Mouse (Mus musculus) heart, adult 9 months (tissue): Measurements from ENCODE around the gene Glra1.
A peak's percentile ranks its signal among the peaks of the same experiment; 100 is the strongest.

Experiments used
- DNase-seq, 2 experiments: peaks; one replicate each; pipeline ENCODE4 v3.0.0; 2022; ENCODE audit warnings: low spot score in 2 of 2

Glra1 gene

DNA sequence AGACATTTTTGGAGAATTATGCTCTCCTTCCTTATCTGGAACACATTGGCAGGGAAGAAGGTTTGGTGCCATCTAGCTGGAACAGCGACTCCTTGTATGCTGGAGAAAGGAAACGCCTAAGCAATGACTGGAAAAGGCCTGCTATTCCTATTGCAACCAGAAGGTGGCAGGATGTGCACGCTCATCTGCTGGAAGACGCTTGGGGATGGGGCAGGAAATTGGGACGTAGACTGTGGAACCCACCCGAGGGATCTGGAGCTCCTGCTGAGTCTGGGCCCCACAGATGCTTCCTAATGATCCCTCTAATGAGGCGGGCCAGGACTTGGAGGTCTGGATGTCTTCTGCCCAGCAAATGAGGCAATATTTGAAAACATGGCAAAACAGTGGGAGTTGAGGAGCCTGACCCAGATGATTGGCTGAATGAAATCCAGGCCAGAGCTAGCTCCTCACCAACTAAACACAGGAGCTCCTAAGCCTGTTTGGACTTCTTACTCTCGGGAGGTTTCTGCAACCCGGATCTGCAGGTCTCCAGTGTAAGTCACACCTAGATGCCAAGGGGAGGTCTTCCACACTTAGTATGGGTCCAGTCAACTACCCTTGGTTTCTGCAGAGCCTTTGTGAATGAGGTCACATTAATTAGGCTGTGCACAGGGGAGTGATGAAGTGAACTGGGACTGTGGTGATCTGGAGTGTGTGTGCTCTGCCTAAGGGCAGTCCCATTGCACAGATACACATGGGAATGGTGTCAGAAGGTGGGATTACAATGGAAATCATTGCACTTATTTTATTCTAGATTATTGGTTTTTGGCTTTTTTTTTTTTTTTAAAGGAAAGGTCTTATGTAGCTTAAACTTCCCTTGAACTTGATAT is 89.0 kb downstream of the Glra1 start:
- DNase-seq, result peak; percentile 16 to 39

DNA sequence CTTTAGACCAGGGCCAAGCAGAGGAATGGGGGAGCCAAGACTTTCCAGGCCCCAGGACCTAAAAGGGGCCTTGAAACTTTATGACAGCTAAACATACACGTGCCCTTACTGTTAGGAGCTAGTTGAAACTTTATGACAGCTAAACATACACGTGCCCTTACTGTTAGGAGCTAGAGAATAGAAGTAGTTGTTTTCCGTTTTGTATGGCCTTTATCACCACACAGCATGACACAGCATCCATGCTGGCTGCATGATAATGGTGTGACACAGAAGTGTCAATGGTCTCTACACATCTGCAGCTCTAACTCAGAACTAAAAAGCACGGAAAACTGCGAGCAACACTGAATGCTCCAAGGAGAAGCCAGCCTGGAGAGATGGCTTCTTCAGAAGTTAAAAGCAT is 90.3 kb downstream of the Glra1 start:
- DNase-seq, result no peak

GRCm38 (mm10) chr11:55511374-55511773 is 96.6 kb downstream of the Glra1 start:
- DNase-seq, result no peak

GRCm38 (mm10) chr11:55505485-55505884 is 102.5 kb downstream of the Glra1 start:
- no peak for DNase-seq

DNA sequence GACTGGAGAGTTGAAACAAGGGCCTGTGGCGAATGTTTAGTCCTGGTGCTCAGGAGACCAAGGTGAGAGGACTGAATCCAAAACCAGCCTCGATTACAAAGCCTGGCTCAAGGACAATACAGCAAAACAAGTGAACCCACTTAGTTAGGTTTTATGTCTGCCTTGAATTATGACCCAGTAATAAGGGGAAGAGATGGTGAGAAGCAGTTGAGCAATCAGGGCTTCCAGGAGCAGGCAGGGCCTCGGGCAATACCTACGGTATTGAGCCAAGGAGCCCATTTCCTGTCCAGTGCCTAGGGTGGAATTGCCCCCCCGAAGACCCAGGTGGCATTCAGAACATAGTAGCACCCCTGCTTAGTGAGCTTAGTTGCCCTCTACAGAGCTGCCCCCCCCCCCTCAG is 105.1 kb downstream of the Glra1 start:
- DNase-seq, result no peak

DNA sequence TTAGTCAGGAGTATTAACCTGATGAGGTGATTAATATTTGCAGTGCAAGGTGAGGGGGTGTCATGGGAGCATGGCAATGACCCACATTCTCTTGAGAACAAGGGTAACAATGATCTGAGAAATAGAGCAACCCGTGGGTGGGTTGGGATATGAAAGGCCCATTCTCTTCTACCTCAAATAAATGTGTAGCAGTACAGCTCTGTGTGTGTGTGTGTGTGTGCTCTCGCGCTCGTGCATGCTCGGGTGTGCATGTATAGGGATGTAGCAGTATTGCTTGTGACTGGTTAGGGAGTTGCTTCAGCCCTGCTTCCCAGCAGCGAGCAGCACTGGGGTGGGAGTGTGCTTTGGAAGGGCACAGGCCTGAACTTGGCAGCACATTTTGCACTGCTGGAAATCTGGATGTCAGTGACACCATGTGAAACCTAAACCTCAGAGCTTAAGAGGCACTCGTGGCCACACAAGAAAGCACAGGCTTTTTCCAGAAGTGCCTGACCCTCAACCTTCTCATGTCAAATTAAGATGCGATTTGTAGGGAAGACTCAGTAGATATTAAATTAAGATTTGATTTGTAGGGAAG is 106.0 kb downstream of the Glra1 start:
- peak; percentile 18 to 33 for DNase-seq

DNA sequence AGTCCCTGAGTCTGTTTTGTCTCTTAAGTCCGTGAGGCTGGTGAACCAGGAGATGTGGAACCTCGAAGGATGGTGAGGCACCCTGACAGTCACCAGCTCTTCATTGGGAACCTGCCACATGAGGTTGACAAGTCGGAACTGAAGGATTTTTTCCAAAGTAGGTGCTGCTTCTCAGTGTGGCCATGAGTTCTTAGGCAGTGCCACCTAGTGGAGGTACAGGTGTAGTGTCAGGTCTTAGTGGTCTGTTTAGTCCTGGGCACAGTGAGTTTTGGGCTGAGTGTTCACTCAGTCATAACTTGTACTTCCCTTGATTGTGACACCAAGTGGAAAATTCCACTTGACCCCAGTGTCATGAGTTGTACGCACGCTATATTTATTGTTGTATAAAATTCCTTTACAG is 110.1 kb downstream of the Glra1 start:
- DNase-seq, result peak in 1 of 2 experiments; percentile 14

- DNase-seq, result no peak
These were observed 111.8 kb downstream of the Glra1 start for GRCm38 (mm10) chr11:55496158-55496557.

GRCm38 (mm10) chr11:55485443-55485842 is 122.6 kb downstream of the Glra1 start:
- DNase-seq, result no peak

- no peak for DNase-seq
These were observed 134.8 kb downstream of the Glra1 start for GRCm38 (mm10) chr11:55473219-55473618.

DNA sequence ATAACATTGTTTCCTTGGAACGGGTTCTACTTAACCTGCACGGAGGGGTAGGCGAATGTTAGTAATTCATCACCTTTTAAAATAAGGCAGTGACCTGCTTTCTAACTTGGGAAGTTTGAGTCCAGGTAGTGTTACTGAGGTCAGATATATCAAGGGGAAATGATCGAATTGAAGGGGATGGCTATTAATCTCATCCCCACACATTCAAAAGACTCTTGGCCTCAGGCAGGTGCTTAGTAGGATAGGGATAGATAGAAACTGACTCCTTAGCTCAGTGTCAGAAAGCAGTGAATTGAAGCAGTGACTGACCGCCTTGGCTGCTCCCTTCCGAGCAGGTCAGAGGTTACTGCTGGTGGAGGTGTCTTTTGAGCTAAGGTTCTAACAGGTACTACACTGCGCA is 136.5 kb downstream of the Glra1 start:
- no peak for DNase-seq

- peak in 1 of 2 experiments; percentile 29 for DNase-seq
These were observed 137.2 kb downstream of the Glra1 start for GRCm38 (mm10) chr11:55470761-55471160.

DNA sequence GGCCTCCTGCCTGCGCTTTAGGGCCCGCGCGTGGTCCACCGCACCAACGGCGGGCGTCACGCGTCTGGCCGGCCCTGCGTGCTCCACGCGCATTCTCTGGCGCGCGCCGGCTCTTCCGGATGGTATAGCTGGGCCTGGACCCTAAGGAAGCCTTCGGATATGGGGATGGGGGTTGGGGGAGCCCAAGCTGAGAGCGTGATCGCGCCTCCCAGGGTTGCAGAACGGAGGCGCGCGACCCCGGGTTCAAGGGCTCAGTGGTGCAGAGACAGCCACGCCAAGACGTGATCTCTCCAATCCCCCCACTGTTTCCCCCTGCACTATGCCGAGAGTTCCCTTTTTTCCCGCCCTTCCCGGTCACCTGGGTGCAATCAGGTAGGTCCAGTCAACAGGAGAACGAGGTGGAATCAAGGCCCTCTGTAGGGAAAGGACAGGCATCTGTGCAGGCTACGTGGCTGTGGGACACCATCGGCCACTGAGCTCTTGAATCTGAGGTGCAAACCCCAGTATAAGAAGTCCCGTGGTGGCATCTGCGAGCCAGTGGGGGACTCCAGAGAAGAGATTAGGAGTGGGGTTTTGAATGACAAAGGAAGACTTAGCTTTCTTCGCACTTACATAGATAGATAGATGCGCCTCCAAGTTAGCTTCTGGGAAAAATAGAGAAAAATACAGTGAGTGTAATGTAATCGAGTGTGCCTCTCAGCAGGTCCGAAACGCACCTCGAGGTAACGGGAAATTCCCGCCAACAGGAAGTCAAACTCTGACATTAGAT is 137.9 kb downstream of the Glra1 start:
- peak in 1 of 2 experiments; percentile 37 for DNase-seq

GRCm38 (mm10) chr11:55469048-55469843 is 138.8 kb downstream of the Glra1 start, which contains the start of gene G3bp1:
TSS of gene G3bp1 (plus strand) at chr11:55469685.
- DNase-seq, result peak; percentile 100

- no peak for DNase-seq
These were observed 139.4 kb downstream of the Glra1 start for GRCm38 (mm10) chr11:55468611-55469047.

DNA sequence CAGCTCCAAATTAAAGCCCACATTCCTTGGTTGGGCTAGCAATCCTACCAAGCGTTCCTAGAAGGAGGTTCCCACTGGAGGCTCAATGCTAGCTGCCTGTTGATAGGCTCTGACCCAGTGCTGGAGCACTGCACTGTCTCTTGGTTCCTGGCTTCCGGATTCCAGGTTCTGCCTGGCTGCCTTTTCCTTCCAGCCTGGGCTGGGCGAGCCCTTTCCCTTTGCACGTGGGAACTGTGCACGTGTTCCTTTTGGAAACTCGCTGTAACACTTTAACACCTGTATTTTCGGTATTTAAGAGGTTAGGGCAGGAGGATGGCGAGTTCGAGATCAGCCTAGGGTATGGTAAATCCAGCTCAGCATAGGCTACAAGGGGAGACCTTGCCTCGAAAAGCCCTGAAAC is 140.0 kb downstream of the Glra1 start:
- DNase-seq, result peak; percentile 46 to 63

DNA sequence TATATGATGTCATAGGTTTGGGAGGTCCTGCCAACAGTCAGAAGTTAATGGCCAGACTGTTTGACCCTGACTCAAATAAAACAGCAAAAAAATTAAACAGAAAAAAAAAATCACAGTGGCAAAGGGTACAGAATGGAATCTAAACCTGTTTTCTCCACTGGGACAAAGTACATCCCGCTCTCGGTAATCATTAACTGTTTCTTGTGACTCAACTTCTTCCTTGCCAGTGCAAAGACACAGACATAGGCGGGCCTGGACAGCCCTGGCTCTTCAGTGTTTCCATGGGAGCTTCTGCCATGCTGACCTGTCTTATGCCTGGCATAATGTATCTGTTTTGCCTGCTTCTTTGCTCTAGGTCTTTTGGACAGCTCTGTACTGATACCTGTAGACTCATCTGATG is 142.8 kb downstream of the Glra1 start:
- no peak for DNase-seq

GRCm38 (mm10) chr11:55464707-55465106 is 143.3 kb downstream of the Glra1 start:
- no peak for DNase-seq
